Mouse (Mus musculus) bone marrow macrophage, adult 2 months (primary cell): ENCODE measurements around the gene Galns. TPM values are rescaled to one million over a fixed set of nuclear protein-coding genes. Genes with fewer than 3 reads are reported as not detected.

Experiments used
- H3K27ac ChIP-seq: 2 replicates; pipeline ENCODE4 v1.5.1; 2012; ENCODE audit warnings: low read depth, low read length; ENCODE audit not compliant: insufficient read depth
- H3K4me1 ChIP-seq: 2 replicates; pipeline ENCODE4 v1.6.1; 2012; ENCODE audit warnings: low read length; ENCODE audit not compliant: control insufficient read depth, insufficient read depth
- H3K4me3 ChIP-seq: 2 replicates; pipeline ENCODE4 v1.5.1; 2012; ENCODE audit warnings: mild to moderate bottlenecking, low read length, moderate library complexity; ENCODE audit not compliant: insufficient read depth
- CTCF ChIP-seq: IDR thresholded peaks from 2 replicates; pipeline ENCODE4 v1.5.1; 2012; ENCODE audit warnings: low read depth, mild to moderate bottlenecking, low read length, moderate library complexity
- POLR2A ChIP-seq: IDR thresholded peaks from 2 replicates; pipeline ENCODE4 v1.6.1; 2012; ENCODE audit warnings: mild to moderate bottlenecking, low read depth, low read length, borderline replicate concordance
- polyA plus RNA-seq: library from polyadenylated mRNA; stranded (reverse); fragments of >200 nt; gene quantifications from 2 replicates; pipeline ENCODE4 v1.2.4, GENCODE M21; 2012; ENCODE audit not compliant: missing spikeins, insufficient read depth, insufficient read length

Gene Galns
- polyA plus RNA-seq: 32.8 and 36.7 TPM in 2 replicates

DNA sequence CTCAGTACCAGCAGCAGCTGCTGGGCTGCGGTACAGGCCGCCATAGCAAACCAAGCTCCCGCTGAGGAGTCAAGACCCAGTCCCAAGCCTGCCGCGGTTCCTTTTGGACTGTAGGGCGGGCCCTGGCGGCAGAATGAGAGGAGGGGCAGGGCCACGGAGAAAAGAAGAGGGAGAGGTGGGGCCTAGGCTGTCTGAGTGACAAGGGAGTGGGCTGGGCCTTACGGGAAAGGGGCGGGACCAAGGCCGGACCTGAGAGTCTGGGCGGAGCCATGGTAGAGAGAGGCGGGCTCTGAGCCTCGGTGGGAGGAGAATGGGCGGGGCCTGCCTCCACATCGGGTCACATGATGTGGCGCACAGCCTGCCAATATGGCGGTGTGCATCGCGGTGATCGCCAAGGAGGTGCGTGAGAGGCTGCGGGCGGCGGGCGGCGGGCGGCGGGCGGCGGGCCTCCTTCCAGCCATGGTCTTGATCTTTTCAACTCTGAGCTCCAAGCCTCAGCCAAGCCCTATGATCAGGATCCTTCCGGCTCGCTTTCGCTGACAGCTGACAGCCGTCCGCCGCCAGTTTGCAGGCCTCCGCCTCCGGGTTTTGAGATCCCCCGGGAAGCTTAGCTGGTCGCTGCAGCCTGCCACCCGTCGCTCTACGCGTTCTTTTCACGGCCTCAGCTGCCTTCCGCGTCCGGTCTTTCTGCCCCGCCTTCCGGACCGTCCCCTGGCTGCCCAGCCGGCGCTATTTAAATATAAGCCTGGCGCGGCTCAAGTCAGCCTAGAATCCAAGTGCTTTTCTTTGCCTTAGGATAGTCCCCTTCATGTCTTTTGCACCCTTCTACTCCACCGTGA, at the start of gene Galns, which contains the start of gene Trappc2l:
TSS of gene Galns (minus strand) at position 169 of the 839 bp plus-strand sequence.
TSS of gene Trappc2l (plus strand) at position 346 of the 839 bp plus-strand sequence.
- TF ChIP-seq CTCF (no peak), POLR2A (0 out of 2 replicates have a peak, but pooled peaks have one; percentile 37)
- H3K4me3 ChIP-seq: peak within 1 kb of the TSS; percentile 81
- peaks cover 13% of the 10 kb centered on the region for H3K4me1 ChIP-seq
- peak within 1 kb of the TSS; percentile 85 for H3K27ac ChIP-seq

DNA sequence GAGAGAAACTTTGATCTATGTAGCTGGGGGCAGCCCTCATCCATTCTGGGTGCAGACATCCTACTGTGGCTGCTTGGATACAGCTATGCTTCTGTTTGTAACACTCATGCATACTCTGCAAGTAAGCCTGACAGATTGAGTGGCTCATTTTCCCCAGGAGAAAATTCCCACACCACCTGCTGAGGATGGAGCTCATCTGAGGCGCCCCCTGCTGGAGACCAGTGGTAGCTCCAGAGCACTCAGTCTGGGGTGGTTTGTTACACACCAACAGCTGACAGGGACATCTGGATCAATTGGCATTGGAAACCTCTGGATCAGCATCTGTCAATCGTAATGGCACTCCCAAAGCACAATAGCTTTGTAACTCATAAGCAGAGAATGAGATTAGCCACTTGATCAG, 48.8 kb upstream of the Galns start:
- Histone ChIP-seq H3K4me3 (no peak overlapping the region), H3K4me1 (peaks cover 5% of the 10 kb centered on the region), H3K27ac (no peak overlapping the region)
- TF ChIP-seq POLR2A (no peak), CTCF (peak; percentile 68)

DNA sequence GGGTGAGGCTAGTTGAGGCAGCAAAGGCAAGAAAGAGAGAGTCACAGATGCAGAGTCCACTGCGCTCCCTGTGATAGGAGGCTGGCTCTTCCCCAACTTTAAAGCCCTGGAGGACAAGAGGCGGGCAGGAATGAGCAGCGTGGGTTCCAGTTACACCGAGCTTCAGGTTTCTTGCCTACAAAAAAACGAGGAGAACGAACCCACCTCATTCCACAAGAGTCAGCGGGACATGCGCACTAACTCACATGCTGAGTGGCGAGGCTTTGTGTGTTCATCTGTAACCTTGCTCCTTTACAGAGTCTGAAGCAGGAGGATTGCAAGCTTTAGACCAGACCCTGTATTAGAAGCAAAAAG, 47.5 kb upstream of the Galns start:
- TF ChIP-seq CTCF (no peak), POLR2A (no peak)
- no peak overlapping the region for H3K4me3 ChIP-seq
- no peaks in the 10 kb centered on the region for H3K4me1 ChIP-seq
- no peak overlapping the region for H3K27ac ChIP-seq

DNA sequence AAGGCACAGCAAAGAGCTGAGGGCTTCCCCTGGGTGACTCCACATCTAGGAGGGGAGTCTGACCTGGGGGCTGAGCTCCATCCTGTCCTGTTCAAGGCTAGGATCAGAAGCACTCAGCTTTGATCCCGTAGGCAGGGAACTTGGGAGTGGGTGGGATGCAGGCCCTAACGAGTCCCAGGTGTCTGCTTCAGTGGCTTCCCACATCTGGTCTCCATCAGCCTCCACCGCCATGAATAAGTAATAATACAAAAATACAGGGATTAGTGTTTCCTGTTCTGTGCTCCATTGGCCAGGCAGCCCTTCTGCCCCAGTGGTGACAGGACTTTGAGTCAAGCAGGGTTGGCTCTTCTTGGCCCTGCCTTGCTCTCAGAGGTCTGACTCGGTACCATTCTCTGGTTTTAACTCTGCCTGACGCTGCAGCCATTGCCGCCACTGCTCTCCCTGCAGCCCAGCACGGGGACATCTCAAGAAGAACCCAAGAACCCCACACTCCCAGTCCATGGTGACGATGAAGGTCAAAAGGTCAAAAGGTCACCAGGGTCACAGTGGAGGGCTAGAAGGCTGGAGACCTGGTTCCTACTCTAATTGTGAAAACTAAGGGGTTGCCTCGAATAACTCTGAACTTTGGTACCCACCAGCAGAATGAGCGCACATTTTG, 47.0 kb upstream of the Galns start:
- TF ChIP-seq POLR2A (no peak), CTCF (no peak)
- Histone ChIP-seq H3K27ac (no peak overlapping the region), H3K4me3 (no peak overlapping the region), H3K4me1 (no peaks in the 10 kb centered on the region)

DNA sequence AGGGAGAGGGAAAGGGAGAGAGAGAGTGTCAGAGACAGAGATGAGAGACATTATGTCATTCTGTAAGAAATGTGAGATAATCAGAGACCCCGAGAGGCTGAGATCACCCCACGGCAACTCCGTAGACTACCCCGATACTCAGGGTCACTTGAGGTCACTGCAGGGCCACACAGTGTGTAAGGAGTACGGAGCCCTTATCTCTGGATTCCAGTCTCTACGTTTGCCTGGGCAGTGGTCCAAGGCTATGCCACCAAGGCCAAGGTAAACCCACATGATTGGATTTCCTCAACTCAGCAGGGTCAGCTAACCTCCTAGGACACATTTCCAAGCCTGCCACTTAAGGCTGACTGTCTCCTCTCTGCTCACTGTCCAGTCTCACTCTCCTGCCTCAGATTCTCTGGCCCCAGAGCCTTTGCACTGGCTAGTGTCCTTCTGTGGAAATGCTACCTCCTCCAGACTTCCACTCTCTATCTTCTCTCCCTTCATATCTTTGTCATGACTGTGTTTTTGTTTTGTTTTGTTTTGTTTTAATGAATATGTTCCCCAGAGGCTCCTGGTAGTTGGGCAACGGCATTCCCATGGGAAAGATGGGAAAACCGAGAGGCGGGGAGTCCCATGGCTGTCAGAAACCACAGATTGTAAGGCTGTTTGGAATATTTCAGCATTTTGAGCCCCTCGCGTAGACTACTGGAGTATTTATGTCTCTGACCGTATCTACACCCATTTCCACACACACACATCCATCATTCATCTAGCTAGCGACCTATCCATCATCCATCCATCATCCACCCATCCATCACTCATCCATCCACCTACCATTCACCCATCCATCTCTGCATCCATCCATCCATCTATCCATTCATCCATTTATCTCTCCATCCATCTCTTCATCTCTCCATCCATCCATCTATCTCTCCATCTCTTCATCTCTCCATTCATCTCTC, 45.1 kb upstream of the Galns start:
- no peak overlapping the region for H3K4me3 ChIP-seq
- no peak for TF ChIP-seq POLR2A
- no peak for TF ChIP-seq CTCF
- H3K4me1 ChIP-seq: no peaks in the 10 kb centered on the region
- H3K27ac ChIP-seq: no peak overlapping the region

DNA sequence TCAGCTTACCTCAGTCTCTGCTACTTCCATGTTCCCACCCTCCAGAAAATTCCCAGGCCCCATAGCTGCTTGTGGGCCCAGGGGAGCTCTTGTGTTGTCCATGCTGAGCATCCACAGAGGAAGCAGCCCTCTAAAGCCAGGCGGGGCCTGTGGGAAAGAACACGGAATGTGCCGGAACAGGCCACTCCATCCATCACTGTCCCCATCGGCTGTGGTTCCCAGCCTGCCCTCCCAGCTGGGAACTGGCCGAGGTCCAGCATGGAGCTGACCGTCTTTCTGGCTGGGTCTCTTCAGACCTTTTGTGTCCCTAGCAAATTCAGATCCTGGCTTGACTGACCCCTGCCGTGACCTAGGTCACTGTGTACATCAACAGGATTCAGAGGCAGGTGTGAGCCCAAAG, 43.5 kb upstream of the Galns start:
- no peaks in the 10 kb centered on the region for H3K4me1 ChIP-seq
- TF ChIP-seq POLR2A (no peak), CTCF (no peak)
- H3K27ac ChIP-seq: no peak overlapping the region
- no peak overlapping the region for H3K4me3 ChIP-seq

DNA sequence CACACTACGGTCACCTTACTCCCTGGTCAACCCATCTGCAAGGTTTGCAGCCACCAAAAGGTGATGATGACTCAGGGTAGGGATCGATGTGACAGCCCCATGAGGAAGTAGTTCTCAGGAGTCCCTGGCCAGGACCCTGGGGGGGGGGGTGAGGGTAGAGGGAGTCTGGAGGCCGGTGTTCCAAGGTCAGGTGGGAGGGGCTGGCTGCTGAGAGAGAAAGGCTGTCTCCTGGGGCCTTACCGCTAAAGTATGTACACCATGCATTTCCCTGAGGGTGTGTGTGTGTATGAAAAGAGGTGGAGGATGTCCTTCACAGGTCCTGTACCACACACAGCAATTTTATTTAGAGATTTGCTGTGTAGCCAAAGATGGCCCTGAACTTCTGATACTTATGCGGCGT, 41.4 kb upstream of the Galns start:
- Histone ChIP-seq H3K4me3 (no peak overlapping the region), H3K4me1 (no peaks in the 10 kb centered on the region), H3K27ac (no peak overlapping the region)
- no peak for TF ChIP-seq CTCF
- no peak for TF ChIP-seq POLR2A

DNA sequence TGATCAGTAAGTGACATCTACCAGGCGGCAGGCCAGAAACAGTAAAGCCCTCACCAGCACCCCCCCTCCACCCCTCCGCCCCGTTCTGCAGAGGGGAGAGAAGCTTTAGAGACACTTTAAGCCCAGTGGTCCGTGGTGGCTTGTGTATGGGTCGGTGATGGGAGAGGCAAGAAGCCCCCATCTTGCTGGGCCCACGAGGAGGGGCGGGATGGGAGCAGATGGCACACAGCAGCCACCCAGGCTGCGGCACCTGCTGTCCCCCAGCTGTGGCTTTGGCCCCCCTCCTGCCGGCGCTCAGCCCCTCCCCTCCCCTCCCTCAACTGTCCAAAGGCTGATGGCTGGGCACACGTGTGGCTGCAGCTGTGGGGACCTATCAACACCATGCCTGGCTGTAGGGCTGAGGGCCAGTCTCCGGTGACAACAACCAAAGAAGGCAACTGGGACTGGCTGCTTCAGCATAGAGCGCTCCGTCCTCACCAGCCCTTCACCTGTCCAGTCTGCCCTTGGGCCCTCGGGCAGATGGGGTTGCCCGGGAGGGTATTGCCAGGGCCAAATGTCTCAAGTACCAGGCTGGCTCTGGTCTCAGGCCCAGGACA, 40.2 kb upstream of the Galns start:
- no peak overlapping the region for H3K27ac ChIP-seq
- no peak overlapping the region for H3K4me3 ChIP-seq
- no peaks in the 10 kb centered on the region for H3K4me1 ChIP-seq
- no peak for TF ChIP-seq POLR2A
